Mouse (Mus musculus) cerebellum, adult (tissue): Measurements from ENCODE around the gene Rgs9bp.
"Not testable (repeated sequence)": the region's sequence is repeated elsewhere in the genome, so short reads cannot be mapped to it uniquely, and the experiment has no call there.

Experiments used
- ATAC-seq: cut with Nextera tagmentation; 2 replicates; pipeline ENCODE4 v1.9.2; 2017; ENCODE audit warnings: mild to moderate bottlenecking, moderate library complexity, mixed read lengths; ENCODE audit not compliant: insufficient number of reproducible peaks, low FRiP score, low TSS enrichment

Rgs9bp gene

DNA sequence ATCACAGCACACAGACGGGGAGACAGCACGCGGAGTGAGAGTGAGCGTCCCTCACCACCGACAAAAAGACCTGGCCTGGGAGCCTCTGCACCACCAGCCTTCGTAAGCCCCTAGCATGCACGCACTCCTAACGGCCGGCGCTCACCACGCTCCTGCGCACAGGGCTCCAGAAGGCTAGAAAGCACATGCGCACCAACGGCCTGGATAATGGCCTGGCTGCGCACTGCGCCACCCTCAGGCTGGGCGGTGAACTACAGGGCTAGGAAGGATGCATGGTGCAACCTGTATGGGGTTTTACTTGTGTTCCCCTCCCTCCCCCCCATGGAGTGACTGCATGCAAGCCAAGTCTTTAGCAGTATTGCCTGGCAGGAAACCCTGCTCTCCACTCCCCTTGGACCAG, 47.8 kb downstream of the Rgs9bp start, which contains the start of gene Tdrd12:
Tdrd12 (minus strand) TSS at position 184 of the 400 bp plus-strand sequence.
- no peak for ATAC-seq

DNA sequence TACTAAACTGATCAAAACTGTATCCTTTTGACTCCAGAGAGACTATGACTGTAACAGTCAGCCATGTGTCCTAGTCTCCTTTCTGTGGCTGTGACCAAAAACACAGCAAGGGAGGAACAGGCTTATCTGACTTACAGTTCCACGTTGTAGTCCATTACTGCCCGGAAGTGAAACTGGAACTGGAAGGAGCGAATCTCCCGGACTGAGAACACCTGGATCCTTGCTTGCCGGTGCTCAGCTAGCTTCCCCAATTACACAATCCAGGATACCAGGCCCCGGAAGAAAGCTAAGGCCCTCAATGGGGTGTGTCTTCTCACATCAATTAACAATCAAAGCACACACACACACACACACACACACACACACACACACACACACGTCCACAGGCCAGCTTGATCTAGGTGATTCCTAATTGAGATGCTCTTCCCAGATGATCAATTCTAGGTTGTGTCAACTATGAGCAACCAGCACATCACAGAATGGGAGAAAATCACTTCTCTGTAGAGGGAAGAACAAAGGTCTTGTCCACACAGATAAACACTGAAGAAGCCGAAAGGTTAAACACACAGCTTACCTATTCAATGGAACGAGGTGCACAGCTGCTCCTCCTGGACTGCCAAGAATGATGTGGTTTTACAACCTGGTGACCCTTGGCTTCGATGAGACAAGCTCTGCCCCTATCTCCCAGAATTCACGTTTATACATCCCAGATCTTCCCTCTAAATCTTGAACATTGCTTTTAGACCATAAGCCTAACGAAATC, 49.5 kb downstream of the Rgs9bp start:
- no peak for ATAC-seq

DNA sequence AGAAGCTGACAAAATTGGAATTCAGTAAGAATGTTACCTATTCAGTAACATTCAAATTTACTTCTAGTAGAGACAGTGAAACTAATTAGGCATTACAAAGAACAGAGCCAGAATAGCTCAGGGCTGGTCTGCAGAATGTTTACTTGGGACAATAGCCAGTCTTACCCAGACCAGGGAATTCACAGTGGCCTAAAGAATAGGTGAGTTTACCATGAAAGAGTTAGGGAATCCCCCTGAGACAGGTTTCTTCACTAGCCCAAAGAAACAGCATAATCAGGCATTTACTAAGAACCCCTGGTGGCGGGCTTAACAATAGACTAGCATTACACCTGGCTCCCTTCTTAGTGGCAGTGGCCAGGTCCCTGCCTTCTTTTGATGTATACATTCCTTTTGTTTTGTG, 54.8 kb downstream of the Rgs9bp start:
- not testable (repeated sequence) for ATAC-seq

DNA sequence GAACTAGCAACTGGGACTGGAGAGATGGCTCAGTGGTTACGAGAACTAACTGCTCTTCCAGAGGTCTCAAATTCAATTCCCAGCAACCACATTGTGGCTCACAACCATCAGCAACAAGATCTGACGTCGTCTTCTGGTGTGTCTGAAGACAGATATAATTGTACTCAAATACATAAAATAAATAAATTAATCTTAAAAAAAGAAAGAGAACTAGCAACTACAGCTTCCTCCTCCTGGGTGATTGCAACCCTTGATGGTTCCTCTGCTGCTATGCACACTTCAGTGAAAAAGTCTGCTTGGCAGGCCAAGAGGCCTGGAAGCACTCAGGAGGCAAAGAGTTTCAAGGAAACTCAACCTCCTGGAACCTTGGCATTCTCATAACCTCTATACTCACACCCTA, 55.4 kb downstream of the Rgs9bp start:
- no peak for ATAC-seq
